Mouse (Mus musculus) kidney, adult 11 months (tissue): ENCODE measurements around the gene Mpp3.

Experiments
- DNase-seq: peaks from one replicate; pipeline ENCODE4 v3.0.0; 2022

The Mpp3 gene

GRCm38 (mm10) chr11:102028087-102028816 is at the start of gene Mpp3:
Gene Mpp3, minus strand, starts transcription at chr11:102028461.
- no peak for DNase-seq

DNA sequence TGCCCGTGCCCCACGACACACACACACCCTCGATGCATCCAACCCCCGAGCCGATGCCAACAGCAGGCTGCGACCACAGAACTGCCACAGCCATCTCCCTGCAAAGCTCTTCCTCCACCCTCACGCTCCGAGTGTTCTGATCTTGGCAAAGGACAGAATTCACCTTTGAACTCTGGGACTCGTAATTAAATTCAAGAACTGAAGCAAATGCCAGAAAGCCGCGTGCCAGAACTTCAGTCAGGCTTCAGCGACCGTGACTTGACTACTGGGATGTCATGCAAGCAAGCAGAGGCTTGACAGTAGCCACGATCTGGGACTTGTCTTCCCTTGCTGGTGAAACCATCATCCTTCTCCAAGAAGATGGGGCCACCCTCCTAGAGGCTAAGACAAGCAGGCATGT is 45.5 kb upstream of the Mpp3 start:
- DNase-seq, result no peak

DNA sequence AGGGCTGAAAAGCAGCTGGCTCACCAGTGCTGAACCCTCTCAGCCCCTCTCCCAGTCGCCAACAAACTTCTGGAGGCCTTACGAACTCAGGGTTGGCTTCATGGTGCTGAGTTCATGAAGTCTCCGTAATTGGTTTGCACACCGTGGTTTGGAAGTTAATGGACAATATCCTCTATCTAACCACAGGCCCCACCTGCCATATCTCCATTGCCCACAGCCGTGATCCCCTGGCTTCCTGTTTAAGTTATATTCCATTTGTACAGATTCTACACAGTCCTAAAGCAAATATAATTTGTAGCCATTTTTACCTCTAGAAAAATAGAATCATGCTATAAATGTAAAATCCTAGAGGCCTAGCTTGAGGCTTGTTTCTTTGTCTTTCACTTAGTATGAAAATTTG is 44.5 kb upstream of the Mpp3 start:
- DNase-seq, result no peak

GRCm38 (mm10) chr11:102070426-102070825 is 42.2 kb upstream of the Mpp3 start:
- DNase-seq, result no peak

DNA sequence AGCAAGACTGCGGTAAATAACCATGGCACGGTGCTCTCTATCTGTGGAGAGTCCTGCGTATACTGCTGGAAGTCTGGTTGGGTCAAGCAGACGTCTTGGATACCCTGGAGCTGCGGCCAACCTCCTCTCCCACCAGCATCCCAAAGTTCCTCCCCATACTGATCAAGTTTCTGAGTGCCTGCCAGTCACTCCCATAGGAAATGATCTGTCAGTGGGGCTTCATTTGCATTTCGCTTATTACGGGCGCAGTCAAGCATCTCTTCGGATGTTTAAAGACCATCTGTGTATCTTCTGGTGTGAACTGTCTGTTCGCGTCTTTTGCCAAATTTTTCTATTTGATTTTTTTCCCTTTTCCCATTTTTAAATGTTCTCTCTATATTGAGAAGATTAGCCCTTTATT is 41.4 kb upstream of the Mpp3 start:
- no peak for DNase-seq

DNA sequence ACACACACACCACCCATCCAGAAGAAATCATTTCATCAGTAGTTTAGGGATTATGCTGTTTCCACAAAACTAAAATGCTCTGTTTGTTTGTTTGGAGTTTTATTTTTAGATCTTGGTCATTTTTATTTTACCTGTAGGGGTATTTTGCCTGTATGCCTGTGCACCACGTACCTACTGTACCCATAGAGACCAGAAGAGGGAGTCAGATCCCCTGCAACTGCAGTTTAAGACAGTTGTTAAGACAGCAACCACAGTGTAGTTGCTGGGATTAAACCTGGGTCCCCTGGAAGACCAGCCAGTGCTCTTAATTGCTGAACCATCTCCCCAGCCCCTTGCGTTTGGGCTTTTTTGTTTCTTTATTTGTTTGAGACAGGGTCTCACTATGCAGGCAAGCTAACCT is 40.7 kb upstream of the Mpp3 start:
- no peak for DNase-seq

- no peak for DNase-seq
These were observed 34.8 kb upstream of the Mpp3 start for GRCm38 (mm10) chr11:102063076-102063475.

DNA sequence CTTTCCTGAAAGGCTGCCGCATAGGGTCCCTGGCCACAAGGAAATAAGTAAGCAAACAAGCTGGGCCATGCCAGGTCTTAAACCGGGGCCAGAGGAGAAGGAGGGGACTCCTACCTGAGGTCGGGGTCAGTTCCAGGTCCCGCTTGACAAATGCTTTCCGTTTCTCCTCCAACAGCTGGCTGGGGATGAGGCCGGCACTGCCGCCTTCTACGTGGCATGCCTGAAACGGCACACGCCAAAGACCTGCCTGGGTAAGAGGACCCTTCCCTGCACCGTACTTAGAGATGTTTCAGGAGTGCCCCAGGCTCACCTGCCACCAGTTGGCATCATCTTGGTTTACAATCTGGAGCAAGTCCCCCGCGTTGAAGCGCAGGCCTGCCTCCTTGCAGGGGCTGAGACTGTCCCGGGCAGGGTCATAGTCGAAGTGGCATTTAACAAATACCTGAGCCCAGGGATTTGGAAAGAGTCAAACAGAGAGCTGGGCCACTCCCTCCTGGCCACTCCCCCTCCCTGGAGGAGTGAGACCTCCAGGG is 33.7 kb upstream of the Mpp3 start:
- no peak for DNase-seq

- peak; percentile 60 for DNase-seq
These were observed 33.1 kb upstream of the Mpp3 start for GRCm38 (mm10) chr11:102061236-102061940.

GRCm38 (mm10) chr11:102053847-102054246 is 25.6 kb upstream of the Mpp3 start:
- DNase-seq, result peak; percentile 38

GRCm38 (mm10) chr11:102053183-102053582 is 24.9 kb upstream of the Mpp3 start:
- peak; percentile 63 for DNase-seq

DNA sequence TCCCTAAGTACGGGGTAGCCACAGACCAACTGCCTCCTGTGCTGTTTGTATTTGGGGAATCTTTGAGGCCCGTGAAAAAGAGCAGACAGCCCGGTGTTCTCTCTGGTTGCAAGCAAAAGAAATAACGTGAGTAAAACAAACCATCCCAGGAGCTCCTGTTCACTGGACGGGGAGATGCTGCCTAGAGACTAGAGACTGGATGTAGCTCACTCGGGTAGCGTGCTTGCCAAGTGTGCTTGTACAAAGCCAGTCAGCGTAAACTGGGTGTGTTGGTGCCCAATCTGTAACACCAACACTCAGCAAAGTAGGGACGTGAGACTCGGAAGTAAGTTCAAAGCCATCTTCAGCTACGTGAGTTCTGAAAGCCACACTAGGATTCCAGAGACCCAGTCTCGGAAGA is 24.4 kb upstream of the Mpp3 start:
- no peak for DNase-seq

- DNase-seq, result no peak
These were observed 23.7 kb upstream of the Mpp3 start for GRCm38 (mm10) chr11:102051954-102052353.

- DNase-seq, result peak; percentile 77
These were observed 23.3 kb upstream of the Mpp3 start for GRCm38 (mm10) chr11:102051541-102051940.

- peak; percentile 51 for DNase-seq
These were observed 21.7 kb upstream of the Mpp3 start for GRCm38 (mm10) chr11:102049875-102050482.

- DNase-seq, result no peak
These were observed 18.3 kb upstream of the Mpp3 start for GRCm38 (mm10) chr11:102046607-102047006.

DNA sequence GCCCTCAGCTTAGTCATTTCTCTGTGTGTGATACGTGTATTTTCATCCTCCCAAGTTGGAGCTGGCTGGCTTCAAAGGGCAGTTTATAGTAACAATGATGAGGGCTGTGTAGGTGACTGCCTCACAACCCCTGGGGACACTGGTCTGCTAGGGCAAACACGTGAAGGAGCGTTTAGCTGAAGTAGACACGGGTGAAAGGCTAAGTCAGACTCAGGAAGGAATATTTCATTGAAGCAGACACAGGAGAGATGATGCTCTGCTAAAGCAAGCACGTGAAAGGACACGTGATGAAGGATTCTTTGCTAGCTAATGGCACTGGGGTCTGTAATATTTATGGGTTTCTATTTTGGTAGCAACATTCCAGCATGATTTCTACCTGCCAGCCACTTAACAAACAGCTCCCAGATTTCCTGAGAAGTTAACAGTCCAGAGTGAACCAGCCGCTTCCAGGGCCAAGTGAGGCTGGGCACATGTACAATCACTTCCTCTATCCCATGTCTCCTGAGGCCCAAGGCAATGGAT is 16.5 kb upstream of the Mpp3 start:
- DNase-seq, result peak; percentile 81

DNA sequence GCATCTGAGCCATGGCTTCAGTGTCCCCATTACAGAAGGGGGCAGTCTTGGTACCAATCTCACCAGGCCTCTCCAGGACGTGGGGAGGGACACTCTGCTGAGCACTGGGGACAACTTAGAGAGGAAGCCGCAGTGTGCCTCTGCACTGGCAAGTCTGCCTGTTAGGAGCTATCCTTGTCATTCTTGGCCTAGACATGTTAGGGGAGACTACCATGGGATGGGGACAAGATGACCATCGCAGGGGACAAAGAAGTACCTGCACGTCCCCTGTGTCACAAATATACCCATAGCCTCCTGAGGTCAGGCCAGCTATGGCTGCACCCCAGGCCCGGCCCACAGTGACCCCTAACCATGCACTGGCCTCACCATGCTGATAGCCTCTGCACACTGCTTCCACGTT is 15.1 kb upstream of the Mpp3 start:
- no peak for DNase-seq

DNA sequence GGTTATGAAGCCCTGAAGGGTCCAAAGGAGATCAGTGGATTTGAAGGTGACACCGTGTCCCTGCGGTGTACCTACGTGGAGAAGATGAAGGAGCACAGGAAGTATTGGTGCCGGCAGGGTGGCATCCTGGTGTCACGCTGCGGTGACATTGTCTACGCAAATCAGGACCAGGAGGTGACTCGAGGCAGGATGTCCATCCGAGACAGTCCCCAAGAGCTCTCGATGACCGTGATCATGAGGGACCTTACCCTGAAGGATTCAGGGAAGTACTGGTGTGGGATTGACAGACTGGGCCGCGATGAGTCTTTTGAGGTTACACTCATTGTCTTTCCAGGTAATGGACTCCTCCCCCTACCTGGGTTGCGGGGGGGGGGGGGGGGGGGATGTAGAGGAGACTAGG is 14.7 kb upstream of the Mpp3 start:
- no peak for DNase-seq

GRCm38 (mm10) chr11:102041350-102041949 is 13.2 kb upstream of the Mpp3 start, which contains the start of gene Cd300lg:
Gene Cd300lg, plus strand, starts transcription at chr11:102041509.
- no peak for DNase-seq

DNA sequence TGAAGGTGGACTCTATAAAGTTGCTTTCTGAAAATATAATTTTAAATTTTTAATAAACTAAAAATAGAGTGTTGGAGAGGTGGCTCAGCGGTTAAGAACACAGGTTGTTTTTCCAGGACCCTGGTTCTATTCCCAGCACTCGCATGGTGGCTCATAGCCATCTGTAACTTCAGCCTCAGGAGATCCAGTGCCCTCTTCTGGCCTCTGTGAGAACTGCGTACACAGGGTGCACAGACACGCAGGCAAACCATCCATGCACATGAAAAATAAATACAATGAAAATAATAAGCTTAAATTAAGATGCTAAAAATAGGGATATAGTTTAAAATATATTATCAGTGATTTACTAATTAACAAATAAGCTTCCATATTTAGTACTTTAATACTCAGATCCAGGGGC is 12.4 kb upstream of the Mpp3 start:
- DNase-seq, result no peak

GRCm38 (mm10) chr11:102040138-102040524 is 11.9 kb upstream of the Mpp3 start:
- peak; percentile 92 for DNase-seq

- peak; percentile 27 for DNase-seq
These were observed 11.4 kb upstream of the Mpp3 start for GRCm38 (mm10) chr11:102039487-102040137.
